Mouse (Mus musculus): ENCODE results near the gene Alk.

The Alk gene

GRCm38 (mm10) chr17:72253411-72253810, 351.0 kb downstream of the Alk start:
- DNase-seq = no peak

DNA sequence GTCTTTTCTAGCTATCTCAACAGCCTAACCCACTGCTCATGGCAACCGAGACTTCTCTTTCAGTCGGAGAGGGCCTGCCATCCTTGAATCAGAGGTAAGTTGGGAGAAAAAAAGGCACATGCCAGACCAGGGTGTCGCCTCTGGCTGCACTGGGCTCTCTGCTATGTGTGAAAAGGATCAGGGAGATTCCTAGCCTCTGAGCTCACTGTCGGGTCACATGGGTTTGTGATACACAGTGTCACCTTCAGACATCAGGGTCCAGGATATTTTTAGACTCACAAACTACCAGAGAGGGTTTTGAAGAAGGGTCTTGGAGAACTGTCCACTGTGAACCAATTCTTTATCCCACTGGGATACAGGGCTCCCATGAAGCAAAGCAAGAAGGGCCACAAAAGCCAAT, 352.9 kb downstream of the Alk start:
- DNase-seq = no peak

DNA sequence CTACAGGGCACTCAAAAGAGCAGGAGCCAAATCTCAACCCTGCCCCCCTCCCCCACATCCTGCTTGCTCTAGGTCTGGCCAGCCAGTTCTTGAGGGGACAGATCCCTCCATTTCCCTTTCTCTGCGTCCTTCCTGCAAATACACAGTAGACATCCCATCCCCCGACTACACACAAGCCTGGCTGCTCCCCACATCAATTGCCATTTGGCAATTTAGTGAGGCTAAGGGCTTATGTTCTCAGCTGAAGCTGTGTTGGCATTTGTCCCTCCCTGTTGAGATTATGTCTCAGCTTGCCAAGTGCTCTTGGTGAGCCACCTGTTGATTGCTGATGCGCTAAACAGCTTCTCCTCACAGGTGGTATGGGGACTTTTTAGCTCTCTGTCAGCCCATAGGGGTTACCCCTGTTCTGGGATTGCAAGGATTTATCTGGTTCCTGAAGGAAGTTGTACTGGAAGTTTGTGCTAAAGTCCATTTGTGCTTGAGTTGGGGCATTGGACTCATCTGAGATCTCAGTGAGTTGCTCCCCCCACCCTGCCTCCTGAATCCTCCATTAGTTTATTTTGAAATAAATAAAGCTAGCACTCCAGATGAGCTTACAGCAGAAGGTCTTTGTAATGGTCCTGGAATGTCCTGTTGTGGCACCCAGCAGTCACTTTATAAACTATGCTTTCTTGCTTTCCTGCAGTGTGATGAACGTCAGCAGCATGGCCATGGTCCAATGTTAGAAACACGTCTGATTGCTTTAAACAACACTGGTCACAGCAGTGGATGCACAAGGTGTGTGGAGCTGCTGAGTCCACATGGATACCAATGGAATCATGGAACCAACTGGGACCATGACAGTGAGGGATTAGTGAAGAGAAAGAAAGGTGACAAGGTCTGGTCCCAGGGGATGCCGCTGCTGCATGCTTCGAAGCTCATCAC, 353.7 kb downstream of the Alk start:
- peak; percentile 8 for DNase-seq

DNA sequence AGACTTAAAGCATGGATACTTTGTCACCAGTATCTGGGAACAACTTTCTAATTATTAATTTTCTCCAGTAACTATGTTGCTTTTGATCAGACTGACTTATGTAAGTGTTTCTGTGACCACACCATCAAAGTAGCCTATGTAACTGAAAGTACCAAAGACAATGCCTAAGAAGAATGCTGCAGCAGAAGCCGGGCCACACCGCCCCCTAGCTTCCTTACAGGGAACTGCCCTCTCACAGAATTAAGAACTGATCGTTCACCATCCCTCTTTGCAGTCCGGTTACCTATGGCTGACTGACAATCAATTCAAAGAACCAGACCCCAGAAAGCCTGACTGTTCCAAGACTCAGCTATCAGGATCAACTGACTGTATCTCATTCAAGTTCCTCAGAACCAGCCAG, 362.4 kb downstream of the Alk start:
- peak; percentile 44 for DNase-seq

- DNase-seq = peak; percentile 4
Observed at GRCm38 (mm10) chr17:72237315-72237714, 367.1 kb downstream of the Alk start.

DNA sequence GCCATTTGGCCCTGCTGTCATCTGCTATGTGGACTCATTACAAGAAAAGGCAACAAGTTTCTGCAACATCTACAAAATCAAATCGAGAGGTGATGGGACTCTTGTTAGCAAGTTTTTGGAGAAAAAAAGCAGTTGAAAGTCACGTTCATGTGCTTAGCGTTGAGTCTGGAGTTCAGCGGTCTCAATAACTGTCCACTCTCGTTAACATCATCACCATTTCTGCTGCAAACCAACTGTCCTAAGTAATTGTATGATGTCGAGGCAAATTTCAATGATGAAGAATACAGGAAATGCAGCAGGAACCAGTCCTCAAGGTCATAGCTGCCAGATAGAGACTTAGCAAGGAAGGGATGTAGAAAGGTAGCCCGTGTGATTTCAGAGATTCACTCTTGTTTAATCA, 373.5 kb downstream of the Alk start:
- DNase-seq = no peak

DNA sequence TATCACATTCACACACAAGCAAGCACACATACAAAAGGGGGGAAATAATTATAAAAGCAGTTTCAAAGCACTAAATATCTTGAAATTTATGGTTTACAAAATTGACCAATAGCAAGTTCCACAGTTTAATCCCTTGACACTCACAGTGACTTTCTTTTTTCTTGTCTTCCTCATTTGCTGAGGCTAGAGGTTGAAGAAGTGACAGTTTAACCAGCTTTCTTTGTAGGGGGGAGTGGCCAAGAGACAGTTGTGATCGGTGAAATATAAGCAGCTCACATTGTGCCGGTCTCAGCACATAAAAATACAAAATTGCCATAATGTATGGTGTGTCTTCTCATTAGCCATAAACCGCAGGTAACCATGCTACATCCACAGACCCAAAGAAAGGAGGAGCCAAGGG, 385.6 kb downstream of the Alk start:
- DNase-seq = no peak

- DNase-seq = no peak
Observed at GRCm38 (mm10) chr17:72197576-72197975, 406.9 kb downstream of the Alk start.

GRCm38 (mm10) chr17:72194976-72195650, 409.3 kb downstream of the Alk start:
- DNase-seq = no peak

GRCm38 (mm10) chr17:72190536-72190935, 413.9 kb downstream of the Alk start:
- no peak for DNase-seq

GRCm38 (mm10) chr17:72187026-72187425, 417.4 kb downstream of the Alk start:
- DNase-seq = no peak

- DNase-seq = peak; percentile 1
Observed at GRCm38 (mm10) chr17:72182414-72182813, 422.0 kb downstream of the Alk start.

DNA sequence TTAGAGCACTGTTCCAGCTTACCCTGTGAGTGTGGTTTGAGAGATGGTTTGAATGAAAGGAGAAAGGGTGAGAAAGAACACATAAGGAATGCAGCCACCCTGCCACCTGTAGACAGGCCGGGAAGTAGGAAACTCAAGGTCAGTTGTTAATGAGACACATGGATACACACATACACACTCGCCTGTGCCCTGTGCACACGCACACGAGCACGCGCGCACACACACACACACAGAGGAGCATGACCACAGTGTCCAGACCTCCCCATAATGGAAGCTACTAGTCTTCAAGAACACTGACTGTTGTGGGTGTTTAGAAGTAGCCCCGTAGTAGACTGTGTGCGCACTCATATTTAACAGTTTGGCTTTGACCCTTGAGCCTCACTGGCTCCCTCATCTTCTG, 424.2 kb downstream of the Alk start:
- no peak for DNase-seq

GRCm38 (mm10) chr17:72179722-72180140, 424.7 kb downstream of the Alk start:
- DNase-seq = no peak

DNA sequence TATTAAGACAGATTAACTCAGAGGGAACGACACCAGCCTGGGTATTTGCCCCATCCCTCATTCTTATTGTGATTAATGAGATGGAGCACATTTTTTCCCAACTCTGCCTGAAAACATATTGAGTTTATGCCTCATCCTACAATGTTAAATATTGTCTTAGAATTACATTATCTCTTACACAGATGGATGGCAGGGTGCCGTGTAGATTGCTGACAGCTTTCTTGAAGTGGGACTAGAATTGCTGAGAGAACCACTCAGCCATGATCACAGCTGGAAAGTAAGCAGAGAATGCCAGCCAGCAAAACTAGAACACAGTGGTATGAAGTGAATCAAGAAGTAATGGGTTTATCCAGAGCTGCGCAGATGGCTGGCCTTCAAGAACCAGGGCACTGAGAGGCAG, 430.6 kb downstream of the Alk start:
- no peak for DNase-seq

DNA sequence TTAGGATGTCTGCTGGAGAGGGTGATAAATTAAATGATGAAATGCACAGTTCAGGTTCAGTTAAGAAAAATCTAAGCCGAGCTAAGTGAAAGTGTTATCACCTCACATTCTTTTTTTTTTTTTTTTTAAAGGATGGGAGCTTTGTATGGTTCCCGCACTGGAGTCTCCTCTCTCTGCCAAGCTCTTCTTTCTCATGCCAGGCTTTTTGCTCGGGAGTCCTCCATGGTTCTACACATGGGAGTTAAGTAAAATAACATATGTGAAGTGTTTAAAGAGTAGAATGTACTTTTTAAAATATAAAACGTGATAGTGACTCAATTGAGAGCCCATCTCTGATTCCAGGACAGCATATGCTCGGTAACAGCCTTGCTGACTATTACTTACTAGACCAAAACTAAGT, 436.3 kb downstream of the Alk start:
- no peak for DNase-seq

DNA sequence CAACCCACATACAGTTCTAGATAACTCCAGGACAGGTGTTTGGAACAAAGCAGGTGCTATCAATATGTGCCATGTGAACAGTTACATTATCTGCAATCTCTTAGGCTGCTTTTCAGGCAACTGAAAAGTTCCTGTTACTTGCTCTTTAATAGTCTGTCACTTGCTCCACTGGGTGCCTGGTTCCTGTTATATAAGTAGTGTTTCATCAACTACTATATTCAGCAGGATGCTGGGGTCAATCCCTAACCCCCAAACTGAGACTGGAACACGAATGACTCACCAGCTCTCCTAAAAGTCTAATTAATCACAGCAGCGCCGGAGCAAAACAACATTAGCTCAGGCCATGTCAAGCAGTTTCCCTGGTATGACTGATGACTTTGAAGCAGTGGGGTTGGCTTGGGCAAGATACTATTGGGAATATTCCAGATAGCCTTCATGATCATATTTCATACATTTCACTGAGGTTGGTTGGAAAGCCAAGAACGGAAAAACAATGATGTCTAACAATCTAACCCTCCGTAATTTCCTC, 445.5 kb downstream of the Alk start:
- peak; percentile 3 for DNase-seq

DNA sequence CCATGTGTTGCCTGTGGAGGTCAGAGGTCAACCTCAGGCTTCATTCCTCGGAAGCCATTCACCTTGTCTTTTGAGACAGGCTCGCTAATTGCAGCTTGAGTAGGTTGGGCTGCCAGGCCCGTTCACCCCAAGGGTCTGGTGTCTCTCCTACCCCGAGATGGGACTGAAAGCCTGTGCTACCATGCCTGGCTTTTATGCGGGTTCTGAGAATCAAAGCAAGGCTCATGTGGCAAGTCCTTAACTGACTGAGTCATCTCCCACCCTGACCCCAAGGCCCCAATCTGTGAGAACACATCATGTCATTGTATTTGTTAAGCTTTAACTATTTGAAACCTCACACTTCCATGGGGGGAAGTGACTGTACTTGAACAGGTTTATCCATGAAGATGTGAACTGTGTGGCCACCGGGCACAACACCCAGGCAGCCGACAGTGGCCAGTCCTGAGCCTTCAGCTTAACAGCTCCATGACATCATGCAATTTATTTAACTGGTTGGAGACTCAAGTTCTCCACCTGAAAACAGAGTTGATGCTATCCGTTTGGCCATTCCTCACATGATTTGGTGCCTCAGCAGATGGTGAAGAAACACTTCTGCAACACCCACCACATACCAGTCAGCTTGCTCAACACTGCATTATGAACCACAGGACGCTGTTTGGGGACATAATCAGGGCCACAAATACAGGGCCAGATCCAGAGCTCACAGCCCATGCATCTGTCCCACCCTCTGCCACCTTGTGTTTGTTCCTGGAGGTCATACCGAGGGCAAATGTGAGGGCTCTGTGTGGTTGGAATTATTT, 446.4 kb downstream of the Alk start:
- DNase-seq = no peak

GRCm38 (mm10) chr17:72153038-72153437, 451.4 kb downstream of the Alk start:
- no peak for DNase-seq

GRCm38 (mm10) chr17:72144946-72145598, 459.4 kb downstream of the Alk start:
- DNase-seq = no peak

DNA sequence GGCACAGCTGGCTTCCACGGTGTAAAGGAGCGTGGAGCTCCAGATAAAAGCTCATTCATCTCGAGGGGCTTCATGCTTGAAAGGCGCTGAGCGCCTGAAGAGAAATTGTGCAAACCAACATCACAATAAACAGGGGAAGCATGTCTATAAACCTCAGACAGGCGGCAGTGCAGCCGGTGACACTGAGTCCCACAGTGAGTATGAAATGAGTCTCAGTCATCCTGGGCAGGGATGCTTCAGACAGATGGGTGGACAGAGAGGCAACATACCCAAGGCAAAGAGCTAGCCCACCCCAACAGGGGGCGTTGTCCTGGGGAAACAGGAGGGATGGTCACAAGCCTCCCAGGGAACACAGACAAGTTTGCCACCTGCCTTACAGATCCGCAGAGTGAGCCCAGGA, 460.0 kb downstream of the Alk start:
- DNase-seq = no peak

GRCm38 (mm10) chr17:72132140-72132911, 472.1 kb downstream of the Alk start:
- DNase-seq = no peak
